Mouse (Mus musculus) heart, embryonic 10.5 days (tissue): ENCODE measurements at regions not wholly inside any gene's neighbourhood (a gene's known extent, or its start where the extent isn't known, plus 50 kb on each side); places are given as distances from the start of the nearest gene placed in this dataset.

ENCODE experiments used
- DNase-seq: peaks from one replicate; pipeline ENCODE4 v3.0.0-alpha.2; 2017; ENCODE audit warnings: low spot score
- H3K27ac ChIP-seq: fragments of 300-500 bp; sonication (generic); 2 replicates; pipeline ENCODE4 v1.5.1; 2016; ENCODE audit warnings: mild to moderate bottlenecking
- H3K27me3 ChIP-seq: fragments of 300-500 bp; sonication (generic); 2 replicates; pipeline ENCODE4 v1.6.1; 2016; ENCODE audit warnings: mild to moderate bottlenecking; ENCODE audit not compliant: poor library complexity, insufficient read depth, severe bottlenecking
- H3K36me3 ChIP-seq: fragments of 300-500 bp; sonication (generic); 2 replicates; pipeline ENCODE4 v1.6.1; 2016; ENCODE audit warnings: mild to moderate bottlenecking, moderate library complexity
- H3K4me1 ChIP-seq: fragments of 300-500 bp; sonication (generic); 2 replicates; pipeline ENCODE4 v1.6.1; 2016; ENCODE audit warnings: mild to moderate bottlenecking
- H3K4me3 ChIP-seq: fragments of 300-500 bp; sonication (generic); 2 replicates; pipeline ENCODE4 v1.5.1; 2016; ENCODE audit warnings: mild to moderate bottlenecking, moderate library complexity
- H3K9me3 ChIP-seq: fragments of 300-500 bp; sonication (generic); 2 replicates; pipeline ENCODE4 v1.6.1; 2016; ENCODE audit warnings: mild to moderate bottlenecking, moderate library complexity
- WGBS: fragments of 180-500 bp; shearing (Covaris S2); methylation state at CpG from one replicate; pipeline ENCODE4 v1.1.7; 2016; 5-methylcytosine and 5-hydroxymethylcytosine counted together

- DNase-seq: no peak
- no peaks in the 10 kb centered on the region for H3K36me3 ChIP-seq
- no peaks in the 10 kb centered on the region for H3K4me1 ChIP-seq
- no peak overlapping the region for H3K4me3 ChIP-seq
- H3K9me3 ChIP-seq: no peaks in the 10 kb centered on the region
- no peak overlapping the region for H3K27ac ChIP-seq
- WGBS: 16% methylated on average over 5 of the region's 5 CpGs
- no peaks in the 10 kb centered on the region for H3K27me3 ChIP-seq
These were observed 451.0 kb downstream of the 1810013L24Rik start for GRCm38 (mm10) chr16:9280931-9281330.

GRCm38 (mm10) chr16:9284423-9284822 is 454.5 kb downstream of the 1810013L24Rik start:
- DNase-seq: no peak
- no peaks in the 10 kb centered on the region for H3K4me1 ChIP-seq

GRCm38 (mm10) chr16:9285921-9286320 is 456.0 kb downstream of the 1810013L24Rik start:
- H3K27me3 ChIP-seq: no peaks in the 10 kb centered on the region

More at GRCm38 (mm10) chr16:9284423-9284822, 454.5 kb downstream of the 1810013L24Rik start:
- H3K27me3 ChIP-seq: no peaks in the 10 kb centered on the region
- no peak overlapping the region for H3K4me3 ChIP-seq
- 45% methylated on average over 3 of the region's 3 CpGs for WGBS
- H3K9me3 ChIP-seq: no peaks in the 10 kb centered on the region; the same call in 1 of the 2 replicates
- H3K27ac ChIP-seq: no peak overlapping the region
- H3K36me3 ChIP-seq: no peaks in the 10 kb centered on the region

GRCm38 (mm10) chr16:9287557-9287956 is 457.7 kb downstream of the 1810013L24Rik start:
- Histone ChIP-seq H3K4me3 (no peak overlapping the region), H3K36me3 (no peaks in the 10 kb centered on the region), H3K4me1 (no peaks in the 10 kb centered on the region), H3K27me3 (no peaks in the 10 kb centered on the region), H3K27ac (no peak overlapping the region), H3K9me3 (no peaks in the 10 kb centered on the region; the same call in 1 of the 2 replicates)
- 73% methylated on average over 6 of the region's 6 CpGs for WGBS
- no peak for DNase-seq

More at GRCm38 (mm10) chr16:9285921-9286320, 456.0 kb downstream of the 1810013L24Rik start:
- Histone ChIP-seq H3K27ac (no peak overlapping the region), H3K36me3 (no peaks in the 10 kb centered on the region), H3K9me3 (no peaks in the 10 kb centered on the region; the same call in 1 of the 2 replicates), H3K4me1 (no peaks in the 10 kb centered on the region), H3K4me3 (no peak overlapping the region)
- WGBS: 91% methylated on average over 1 of the region's 1 CpGs
- no peak for DNase-seq

- H3K36me3 ChIP-seq: no peaks in the 10 kb centered on the region
- no peak for DNase-seq
- 50% methylated on average over 4 of the region's 4 CpGs for WGBS
- H3K4me1 ChIP-seq: no peaks in the 10 kb centered on the region
- no peak overlapping the region for H3K4me3 ChIP-seq
- H3K9me3 ChIP-seq: no peaks in the 10 kb centered on the region; the same call in 1 of the 2 replicates
- no peaks in the 10 kb centered on the region for H3K27me3 ChIP-seq
- H3K27ac ChIP-seq: no peak overlapping the region
These were observed 461.6 kb downstream of the 1810013L24Rik start for GRCm38 (mm10) chr16:9291356-9292020.

- no peaks in the 10 kb centered on the region for H3K4me1 ChIP-seq
- DNase-seq: no peak
- 78% methylated on average over 4 of the region's 4 CpGs for WGBS
These were observed 473.2 kb downstream of the 1810013L24Rik start for GRCm38 (mm10) chr16:9303134-9303533.

GRCm38 (mm10) chr16:9304079-9304478 is 474.2 kb downstream of the 1810013L24Rik start:
- no peak overlapping the region for H3K4me3 ChIP-seq
- no peaks in the 10 kb centered on the region for H3K36me3 ChIP-seq
- H3K27ac ChIP-seq: no peak overlapping the region
- no peaks in the 10 kb centered on the region for H3K9me3 ChIP-seq
- DNase-seq: no peak
- no peaks in the 10 kb centered on the region for H3K27me3 ChIP-seq
- H3K4me1 ChIP-seq: no peaks in the 10 kb centered on the region
- WGBS: 79% methylated on average over 1 of the region's 1 CpGs

More at GRCm38 (mm10) chr16:9303134-9303533, 473.2 kb downstream of the 1810013L24Rik start:
- Histone ChIP-seq H3K27ac (no peak overlapping the region), H3K4me3 (no peak overlapping the region), H3K36me3 (no peaks in the 10 kb centered on the region), H3K9me3 (no peaks in the 10 kb centered on the region), H3K27me3 (no peaks in the 10 kb centered on the region)

GRCm38 (mm10) chr16:9310744-9311143 is 480.8 kb downstream of the 1810013L24Rik start:
- Histone ChIP-seq H3K4me3 (no peak overlapping the region), H3K27me3 (no peaks in the 10 kb centered on the region), H3K9me3 (no peaks in the 10 kb centered on the region), H3K27ac (no peak overlapping the region), H3K4me1 (no peaks in the 10 kb centered on the region), H3K36me3 (no peaks in the 10 kb centered on the region)
- 24% methylated on average over 1 of the region's 1 CpGs for WGBS
- DNase-seq: peak; percentile 24

GRCm38 (mm10) chr16:9335626-9336025 is 505.7 kb downstream of the 1810013L24Rik start:
- H3K4me1 ChIP-seq: no peaks in the 10 kb centered on the region
- no peak overlapping the region for H3K27ac ChIP-seq
- no peak overlapping the region for H3K4me3 ChIP-seq
- WGBS: 84% methylated on average over 1 of the region's 1 CpGs
- no peaks in the 10 kb centered on the region for H3K27me3 ChIP-seq
- no peaks in the 10 kb centered on the region for H3K36me3 ChIP-seq
- no peaks in the 10 kb centered on the region for H3K9me3 ChIP-seq
- DNase-seq: no peak

GRCm38 (mm10) chr16:9336063-9336462 is 506.2 kb downstream of the 1810013L24Rik start:
- Histone ChIP-seq H3K36me3 (no peaks in the 10 kb centered on the region), H3K27me3 (no peaks in the 10 kb centered on the region), H3K27ac (no peak overlapping the region), H3K4me3 (no peak overlapping the region), H3K9me3 (no peaks in the 10 kb centered on the region), H3K4me1 (no peaks in the 10 kb centered on the region)
- WGBS: 88% methylated on average over 6 of the region's 6 CpGs
- no peak for DNase-seq

- Histone ChIP-seq H3K4me1 (no peaks in the 10 kb centered on the region), H3K4me3 (no peak overlapping the region), H3K27me3 (no peaks in the 10 kb centered on the region), H3K9me3 (no peaks in the 10 kb centered on the region), H3K27ac (no peak overlapping the region), H3K36me3 (no peaks in the 10 kb centered on the region)
- 76% methylated on average over 3 of the region's 3 CpGs for WGBS
- DNase-seq: no peak
These were observed 509.6 kb downstream of the 1810013L24Rik start for GRCm38 (mm10) chr16:9339456-9339855.

GRCm38 (mm10) chr16:9341245-9341644 is 511.3 kb downstream of the 1810013L24Rik start:
- H3K9me3 ChIP-seq: no peaks in the 10 kb centered on the region
- WGBS: 77% methylated on average over 4 of the region's 4 CpGs

GRCm38 (mm10) chr16:9353811-9354210 is 523.9 kb downstream of the 1810013L24Rik start:
- Histone ChIP-seq H3K4me3 (no peak overlapping the region), H3K27me3 (no peaks in the 10 kb centered on the region), H3K36me3 (no peaks in the 10 kb centered on the region), H3K27ac (no peak overlapping the region), H3K9me3 (no peaks in the 10 kb centered on the region), H3K4me1 (peaks cover 4% of the 10 kb centered on the region; the same call in 1 of the 2 replicates)
- WGBS: 73% methylated on average over 4 of the region's 4 CpGs
- DNase-seq: no peak

More at GRCm38 (mm10) chr16:9341245-9341644, 511.3 kb downstream of the 1810013L24Rik start:
- Histone ChIP-seq H3K36me3 (no peaks in the 10 kb centered on the region), H3K4me3 (no peak overlapping the region), H3K27me3 (no peaks in the 10 kb centered on the region), H3K4me1 (no peaks in the 10 kb centered on the region), H3K27ac (no peak overlapping the region)
- DNase-seq: no peak
